19 mouse cellular contexts compared by ENCODE assay signal in the genomic region with DNA sequence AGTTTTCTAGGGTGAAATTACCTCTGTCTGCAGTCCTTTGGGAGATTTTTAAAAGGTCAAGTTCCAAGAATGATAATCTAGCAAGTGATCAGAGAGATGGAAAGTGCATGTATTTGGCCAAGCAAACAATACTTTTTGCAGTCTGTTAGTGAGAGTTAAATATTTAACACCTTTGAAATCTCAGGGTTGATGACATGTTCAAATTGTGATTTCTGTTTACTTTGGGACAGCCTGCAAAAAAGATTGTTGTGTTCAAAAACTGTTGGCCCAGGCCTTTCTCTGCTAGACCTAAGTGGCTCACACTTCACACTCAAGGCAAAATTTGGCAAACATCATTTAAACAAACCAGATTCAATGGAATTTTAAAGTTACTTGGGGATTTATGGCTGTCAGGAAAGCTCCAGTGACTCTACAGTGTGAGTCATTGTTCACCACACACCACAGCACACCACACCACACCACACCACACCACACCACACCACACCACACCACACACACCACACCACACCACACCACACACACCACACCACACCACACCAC.
A peak's percentile ranks its signal among the peaks of the same experiment; 100 is the strongest.
DNase-seq lines count a peak whose midpoint lies in the region; ATAC-seq lines count a peak whose summit lies in the region.
"Had no signal": no experiment of that assay in that cellular context is flagged by ENCODE, and none has a peak within 500 bp of the region (broad histone marks: within the 10 kb centered on the region; RNA-seq: fewer than 3 reads in every experiment).

No protein-coding gene starts in this region.

- H3K36me3 ChIP-seq in kidney, embryonic 16.5 days (ENCODE audit: insufficient read depth, low read length): no peaks in the 10 kb centered on the region
- H3K36me3 ChIP-seq: embryonic facial prominence, embryonic 13.5 days; G1E; heart, embryonic 13.5 days; hindbrain, embryonic 13.5 days had no signal

- H3K4me2 ChIP-seq in kidney, embryonic 16.5 days (replicated peaks; ENCODE audit: low read depth, low read length): no peak overlapping the region
- H3K4me2 ChIP-seq: embryonic facial prominence, embryonic 13.5 days; forebrain, embryonic 13.5 days; heart, embryonic 13.5 days; hindbrain, embryonic 13.5 days had no signal

- no peak overlapping the region for H3K9ac ChIP-seq in kidney, embryonic 16.5 days (replicated peaks; ENCODE audit: low read length)
- H3K9ac ChIP-seq: embryonic facial prominence, embryonic 13.5 days; forebrain, embryonic 13.5 days; forebrain, postnatal 0 days; heart, embryonic 13.5 days; hindbrain, embryonic 13.5 days had no signal

- no peaks in the 10 kb centered on the region for H3K27me3 ChIP-seq in kidney, embryonic 16.5 days (ENCODE audit: insufficient read depth, low read length)
- H3K27me3 ChIP-seq: embryonic facial prominence, embryonic 13.5 days; forebrain, embryonic 13.5 days; heart, embryonic 13.5 days; hindbrain, embryonic 13.5 days had no signal

- 0 out of 2 replicates have a peak, but pooled peaks cover 6% of the 10 kb centered on the region for H3K4me1 ChIP-seq in kidney, embryonic 16.5 days (ENCODE audit: insufficient read depth, low read length)
- H3K4me1 ChIP-seq: forebrain, embryonic 13.5 days had no signal

- H3K4me3 ChIP-seq in kidney, embryonic 16.5 days (ENCODE audit: low read length): no peak overlapping the region
- H3K4me3 ChIP-seq: embryonic facial prominence, embryonic 13.5 days; forebrain, embryonic 13.5 days; heart, embryonic 13.5 days; hindbrain, embryonic 13.5 days had no signal

- DNase-seq in heart, adult 11 months: peak; percentile 88
- DNase-seq in heart, postnatal 25 days (ENCODE audit: low spot score): no peak
- no peak for DNase-seq in kidney, postnatal 4 days
- DNase-seq in lung, postnatal 25 days (ENCODE audit: low spot score): peak; percentile 2
- no peak for DNase-seq in lung, postnatal 4 days
- DNase-seq: adrenal gland, postnatal 14 days; cerebellum, adult 11-12 months; cerebellum, adult 9-10 months; cerebellum, postnatal 25 days; forebrain, postnatal 0 days; gastrocnemius, postnatal 14 days had no signal

- no peak for ATAC-seq in kidney, embryonic 16.5 days (ENCODE audit: low FRiP score, low TSS enrichment)
- ATAC-seq in CD4-positive, CD25-positive, alpha-beta regulatory T cell, adult 4 months: no peak
- ATAC-seq: activated CD4-positive, CD25-positive, alpha-beta regulatory T cell, adult 4 months; forebrain, embryonic 13.5 days; forebrain, postnatal 0 days had no signal

- no peaks in the 10 kb centered on the region for H3K9me3 ChIP-seq in kidney, embryonic 16.5 days (ENCODE audit: low read length)
- H3K9me3 ChIP-seq: embryonic facial prominence, embryonic 13.5 days; forebrain, embryonic 13.5 days; heart, embryonic 13.5 days; hindbrain, embryonic 13.5 days had no signal

- peak overlapping the region; percentile 4; the same call in 1 of the 2 replicates for H3K27ac ChIP-seq in kidney, embryonic 16.5 days (ENCODE audit: low read length)
- H3K27ac ChIP-seq: embryonic facial prominence, embryonic 13.5 days; forebrain, embryonic 13.5 days; heart, embryonic 13.5 days; hindbrain, embryonic 13.5 days had no signal

- intact Hi-C loops in heart, postnatal 25 days (cut with DNase I): no loop called here

Comparison
In these comparisons a context has a peak if more than half of its experiments do, and no peak if none do; other contexts are left out.
1. DNase-seq: peak in heart, adult 11 months (single experiment) and lung, postnatal 25 days (single experiment); none in heart, postnatal 25 days (single experiment), kidney, postnatal 4 days (0 of 2) and lung, postnatal 4 days (0 of 2).